Mouse (Mus musculus): ENCODE measurements around the gene Fam71f2. TPM values are rescaled to one million over a fixed set of nuclear protein-coding genes. Genes with fewer than 3 reads are reported as not detected.

The Fam71f2 gene
- polyA plus RNA-seq, 1 experiment from 2014 or later: 0.54 TPM

DNA sequence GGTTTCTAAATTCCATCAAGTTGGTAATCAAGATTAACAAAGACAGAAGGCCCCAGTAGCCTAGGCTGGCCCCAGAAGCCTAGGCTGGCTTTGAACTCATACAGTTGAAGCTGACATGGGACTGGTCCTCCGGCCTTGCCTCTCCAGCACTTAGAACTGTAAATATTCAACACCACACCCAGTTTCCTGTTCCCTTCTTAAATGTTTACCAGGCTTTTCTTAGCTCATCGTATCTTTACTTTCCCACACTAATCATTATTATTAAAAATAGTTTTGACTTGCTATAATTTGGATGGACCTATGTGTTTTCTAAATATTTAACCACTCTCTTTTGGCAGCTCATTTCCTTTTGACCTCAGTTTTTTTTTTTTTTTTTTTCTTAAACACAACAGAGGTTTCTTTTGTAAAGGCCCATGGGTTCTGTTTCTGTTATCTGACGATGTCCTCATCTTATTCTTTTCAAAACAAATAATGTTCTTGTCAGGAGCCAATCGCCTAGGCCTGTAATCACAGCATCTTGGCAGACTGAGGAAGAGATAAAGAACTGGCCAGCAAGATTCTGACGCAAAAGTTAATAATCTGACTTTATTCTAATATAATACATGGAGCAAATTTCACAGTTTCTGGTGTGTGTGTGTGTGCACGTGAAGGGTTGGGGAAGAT is 10.3 kb upstream of the Fam71f2 start:
- 80% methylated on average over 6 of the region's 6 CpGs for WGBS
- ATAC-seq (ENCODE audit: low FRiP score): no peak

DNA sequence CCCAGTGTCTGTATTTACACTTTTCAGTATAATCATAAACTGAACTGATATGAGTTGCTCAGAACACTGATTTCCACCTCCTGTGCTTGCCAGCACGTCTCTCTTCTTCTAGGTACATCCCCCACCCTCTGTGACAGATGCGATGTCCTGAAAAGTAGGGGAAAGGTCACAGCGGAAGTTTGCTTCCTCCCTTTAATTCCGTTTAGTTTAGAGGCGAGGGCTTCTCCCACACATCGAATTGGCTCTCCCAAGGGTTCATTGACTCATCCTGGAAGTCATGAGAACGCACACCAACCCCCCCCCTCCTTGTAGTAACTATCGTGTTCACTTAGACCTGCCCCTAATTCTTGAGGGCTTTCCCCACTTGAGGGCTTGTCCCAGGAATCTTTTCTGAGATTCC is 8.4 kb upstream of the Fam71f2 start:
- DNase-seq (ENCODE audit: low spot score): no peak
- no peak overlapping the region for H3K27ac ChIP-seq
- H3K9ac ChIP-seq: no peak overlapping the region
- no peak for ATAC-seq (ENCODE audit: low FRiP score)
- WGBS: 22% methylated on average over 8 of the region's 8 CpGs
- H3K4me1 ChIP-seq (replicated peaks; ENCODE audit: control insufficient read depth, insufficient read depth, low read length): peaks cover 8% of the 10 kb centered on the region
- no peaks in the 10 kb centered on the region for H3K27me3 ChIP-seq (ENCODE audit: control insufficient read depth, insufficient read depth, low read length)
- H3K4me3 ChIP-seq (replicated peaks; ENCODE audit: low read length): no peak overlapping the region
- H3K36me3 ChIP-seq (replicated peaks; ENCODE audit: control insufficient read depth, insufficient read depth): peaks cover 13% of the 10 kb centered on the region
- no peaks in the 10 kb centered on the region for H3K9me3 ChIP-seq (ENCODE audit: control insufficient read depth, low read length)
- H3K4me2 ChIP-seq (replicated peaks): no peak overlapping the region

More for the DNA sequence above, 10.3 kb upstream of the Fam71f2 start:
- Histone ChIP-seq H3K36me3 (replicated peaks; ENCODE audit: control insufficient read depth, insufficient read depth) (no peaks in the 10 kb centered on the region), H3K9ac (no peak overlapping the region), H3K27ac (no peak overlapping the region), H3K9me3 (ENCODE audit: control insufficient read depth, low read length) (no peaks in the 10 kb centered on the region), H3K4me1 (replicated peaks; ENCODE audit: control insufficient read depth, insufficient read depth, low read length) (peaks cover 8% of the 10 kb centered on the region), H3K27me3 (ENCODE audit: control insufficient read depth, insufficient read depth, low read length) (no peaks in the 10 kb centered on the region), H3K4me2 (replicated peaks) (no peak overlapping the region), H3K4me3 (replicated peaks; ENCODE audit: low read length) (no peak overlapping the region)
- no peak for DNase-seq (ENCODE audit: low spot score)

DNA sequence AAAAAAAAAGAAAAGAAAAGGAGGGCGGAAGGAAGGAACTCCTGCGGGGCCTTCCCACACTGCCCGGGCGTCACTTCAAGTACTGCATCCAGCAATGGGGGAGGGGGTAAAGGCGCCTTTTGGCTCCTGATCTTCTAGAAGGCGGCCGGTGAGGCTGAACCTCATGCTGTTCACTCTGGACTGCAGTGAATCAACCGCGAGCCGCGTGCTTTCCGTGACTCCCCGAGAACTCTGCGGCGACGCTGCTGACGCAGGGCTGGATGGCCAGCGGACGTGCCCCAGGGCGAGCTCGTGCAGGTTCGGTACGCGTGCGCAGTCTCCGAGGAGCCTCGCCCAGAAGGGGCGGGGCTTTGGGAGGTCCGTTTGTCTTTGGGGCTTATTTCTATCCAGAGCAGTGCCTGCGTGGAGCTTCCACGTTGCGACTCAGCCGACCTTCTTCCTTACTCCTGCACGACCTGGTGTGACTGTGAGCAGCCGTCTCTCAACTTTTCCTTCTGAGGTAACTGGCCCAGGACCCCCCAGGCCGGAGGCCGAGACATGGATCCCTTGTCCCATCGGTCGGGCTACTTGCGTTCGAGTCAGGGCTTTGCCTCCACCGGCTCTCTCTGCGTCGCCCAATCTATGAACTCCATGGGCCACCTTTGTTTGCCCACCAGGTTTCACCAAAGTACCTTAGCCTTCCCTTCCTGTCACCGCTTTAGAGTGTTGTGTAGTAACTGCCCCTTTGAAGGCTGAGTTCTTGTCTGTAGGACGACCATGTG is 6.9 kb upstream of the Fam71f2 start, which contains the start of gene Hilpda:
Gene Hilpda (plus strand): TSS at position 177 of the 761 bp plus-strand sequence.
- under 1% methylated on average over 46 of the region's 46 CpGs for WGBS
- Histone ChIP-seq H3K27me3 (ENCODE audit: control insufficient read depth, insufficient read depth, low read length) (no peaks in the 10 kb centered on the region), H3K9me3 (ENCODE audit: control insufficient read depth, low read length) (no peaks in the 10 kb centered on the region)

DNA sequence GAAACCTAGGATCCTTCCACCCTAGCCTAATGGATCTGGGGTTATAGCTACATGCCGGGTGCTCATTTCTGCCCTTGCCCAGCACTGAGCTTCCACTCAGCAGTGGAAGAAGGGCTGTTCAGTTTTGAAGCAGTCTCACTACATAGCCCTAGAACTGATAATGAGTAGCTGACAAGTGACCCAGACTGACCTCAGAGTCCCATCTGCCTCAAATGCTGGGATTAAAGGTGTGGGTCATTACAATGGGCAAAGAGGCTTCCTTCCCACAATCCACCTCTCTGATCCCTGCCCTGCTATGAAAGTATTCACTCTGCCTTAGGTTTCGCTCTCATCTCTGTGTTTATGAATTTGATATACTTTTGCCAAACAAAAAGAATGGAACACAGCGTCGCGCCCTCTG is 2.6 kb upstream of the Fam71f2 start:
- H3K27ac ChIP-seq: no peak overlapping the region
- H3K4me3 ChIP-seq (replicated peaks; ENCODE audit: low read length): no peak overlapping the region
- no peak overlapping the region for H3K9ac ChIP-seq
- peaks cover 8% of the 10 kb centered on the region for H3K4me1 ChIP-seq (replicated peaks; ENCODE audit: control insufficient read depth, insufficient read depth, low read length)
- no peak for ATAC-seq (ENCODE audit: low FRiP score)
- H3K27me3 ChIP-seq (ENCODE audit: control insufficient read depth, insufficient read depth, low read length): no peaks in the 10 kb centered on the region
- H3K9me3 ChIP-seq (ENCODE audit: control insufficient read depth, low read length): no peaks in the 10 kb centered on the region
- DNase-seq (ENCODE audit: low spot score): no peak
- no peak overlapping the region for H3K4me2 ChIP-seq (replicated peaks)
- WGBS: 93% methylated on average over 5 of the region's 5 CpGs
- peaks cover 13% of the 10 kb centered on the region for H3K36me3 ChIP-seq (replicated peaks; ENCODE audit: control insufficient read depth, insufficient read depth)

More for the DNA sequence above, 6.9 kb upstream of the Fam71f2 start, which contains the start of gene Hilpda:
- Histone ChIP-seq H3K4me1 (replicated peaks; ENCODE audit: control insufficient read depth, insufficient read depth, low read length) (peaks cover 8% of the 10 kb centered on the region), H3K4me2 (replicated peaks) (peak within 1 kb of the TSS; percentile 62), H3K36me3 (replicated peaks; ENCODE audit: control insufficient read depth, insufficient read depth) (peaks cover 13% of the 10 kb centered on the region), H3K4me3 (replicated peaks; ENCODE audit: low read length) (peak within 1 kb of the TSS; percentile 57), H3K9ac (peak within 1 kb of the TSS; percentile 74), H3K27ac (peak within 1 kb of the TSS; percentile 15; the same call in 1 of the 2 replicates)
- DNase-seq (ENCODE audit: low spot score) (peak; percentile 90), ATAC-seq (ENCODE audit: low FRiP score) (peak; percentile 97)

DNA sequence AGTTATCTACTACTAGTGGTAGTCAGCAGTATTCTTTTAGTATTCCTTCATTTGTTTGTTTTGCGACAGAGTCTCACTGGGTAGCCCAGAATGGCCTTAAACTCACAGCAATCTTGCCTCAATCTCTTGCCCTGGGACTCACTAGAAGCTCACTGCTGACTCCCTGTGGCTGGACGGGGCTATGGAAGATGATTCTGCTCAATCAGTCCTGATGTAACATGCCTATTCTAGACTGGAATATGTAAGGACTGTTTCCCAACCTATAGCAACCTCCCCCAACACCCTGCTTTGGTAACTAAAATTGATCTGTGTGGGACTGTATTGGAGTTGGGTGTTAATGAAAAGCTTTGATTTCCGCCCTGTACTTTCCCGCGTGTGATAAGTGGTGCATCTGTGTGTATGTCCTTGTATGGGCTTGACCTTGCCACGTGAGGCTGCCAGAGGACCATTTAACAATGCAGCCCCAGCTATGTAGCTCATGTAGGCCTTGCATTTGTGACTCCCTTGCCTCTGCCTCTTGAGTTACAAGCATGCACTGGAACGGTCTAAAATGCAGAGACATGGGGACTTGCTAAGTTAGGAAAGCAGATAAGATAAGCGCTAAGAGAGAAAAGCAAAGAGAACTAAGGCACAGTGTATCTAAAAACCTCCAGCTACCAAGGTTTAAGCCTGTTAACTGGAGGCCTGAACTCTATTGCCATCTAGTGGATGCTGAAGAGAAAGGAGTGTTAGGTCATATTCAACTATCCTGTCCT is 703 bp upstream of the Fam71f2 start:
- Histone ChIP-seq H3K4me1 (replicated peaks; ENCODE audit: control insufficient read depth, insufficient read depth, low read length) (peaks cover under 1% of the 10 kb centered on the region; the same call in 1 of the 2 replicates), H3K9ac (no peak overlapping the region), H3K9me3 (ENCODE audit: control insufficient read depth, low read length) (no peaks in the 10 kb centered on the region), H3K4me2 (replicated peaks) (no peak overlapping the region), H3K27ac (no peak overlapping the region), H3K36me3 (replicated peaks; ENCODE audit: control insufficient read depth, insufficient read depth) (peaks cover 13% of the 10 kb centered on the region), H3K4me3 (replicated peaks; ENCODE audit: low read length) (no peak overlapping the region), H3K27me3 (ENCODE audit: control insufficient read depth, insufficient read depth, low read length) (no peaks in the 10 kb centered on the region)
- DNase-seq (ENCODE audit: low spot score) (peak; percentile 81), ATAC-seq (ENCODE audit: low FRiP score) (no peak; the same call in 1 of the 2 replicates)
- 36% methylated on average over 8 of the region's 8 CpGs for WGBS

DNA sequence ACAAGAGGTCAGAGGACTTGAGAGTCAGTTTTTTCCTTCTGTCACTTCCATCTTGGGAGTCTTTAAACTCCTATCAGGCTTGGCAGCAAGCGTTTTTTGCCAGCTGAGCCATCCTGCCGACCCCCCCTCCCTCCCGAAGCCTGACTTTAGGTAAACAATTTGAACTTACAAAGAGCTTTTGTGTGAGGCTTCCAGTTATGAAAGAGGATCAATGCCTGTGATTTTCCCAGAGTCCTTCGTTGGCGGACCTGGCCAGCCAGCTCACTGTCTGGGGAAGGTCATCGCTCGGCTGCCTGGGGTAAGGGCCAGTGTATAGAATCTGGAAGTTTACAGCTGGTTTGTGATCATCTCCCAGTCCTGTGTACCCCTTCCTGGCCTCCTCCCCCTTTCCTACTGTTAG is 1.3 kb downstream of the Fam71f2 start:
- Histone ChIP-seq H3K4me2 (replicated peaks) (no peak overlapping the region), H3K27ac (no peak overlapping the region), H3K4me1 (replicated peaks; ENCODE audit: control insufficient read depth, insufficient read depth, low read length) (no peaks in the 10 kb centered on the region), H3K4me3 (replicated peaks; ENCODE audit: low read length) (no peak overlapping the region), H3K9me3 (ENCODE audit: control insufficient read depth, low read length) (no peaks in the 10 kb centered on the region), H3K9ac (peak overlapping the region; percentile 16; the same call in 1 of the 2 replicates), H3K36me3 (replicated peaks; ENCODE audit: control insufficient read depth, insufficient read depth) (0 out of 2 replicates have a peak, but pooled peaks cover under 1% of the 10 kb centered on the region), H3K27me3 (ENCODE audit: control insufficient read depth, insufficient read depth, low read length) (no peaks in the 10 kb centered on the region)
- no peak for ATAC-seq (ENCODE audit: low FRiP score)
- no peak for DNase-seq (ENCODE audit: low spot score)
- WGBS: 38% methylated on average over 7 of the region's 7 CpGs

DNA sequence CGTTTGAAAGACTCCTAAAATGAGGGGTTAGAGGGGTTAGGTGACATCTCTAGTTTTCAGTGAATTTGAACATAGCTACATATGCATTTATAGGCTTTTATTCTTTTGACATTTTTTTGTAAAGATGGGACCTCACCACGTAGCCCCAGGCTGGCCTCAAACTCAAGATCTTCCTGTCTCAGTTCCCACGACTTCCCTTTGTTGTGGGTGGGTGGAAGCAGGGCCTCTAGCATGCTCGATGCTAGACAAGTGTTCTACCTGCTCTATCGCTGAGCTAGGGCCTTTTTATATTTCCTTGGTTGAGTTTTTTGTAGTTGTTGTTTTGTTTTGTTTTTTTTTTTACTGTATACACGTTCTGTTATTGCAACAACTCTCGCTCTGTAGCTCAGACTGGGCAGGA is 7.5 kb downstream of the Fam71f2 start:
- Histone ChIP-seq H3K36me3 (replicated peaks; ENCODE audit: control insufficient read depth, insufficient read depth) (no peaks in the 10 kb centered on the region), H3K27ac (no peak overlapping the region), H3K9me3 (ENCODE audit: control insufficient read depth, low read length) (no peaks in the 10 kb centered on the region), H3K9ac (no peak overlapping the region), H3K27me3 (ENCODE audit: control insufficient read depth, insufficient read depth, low read length) (no peaks in the 10 kb centered on the region), H3K4me2 (replicated peaks) (no peak overlapping the region), H3K4me1 (replicated peaks; ENCODE audit: control insufficient read depth, insufficient read depth, low read length) (no peaks in the 10 kb centered on the region), H3K4me3 (replicated peaks; ENCODE audit: low read length) (no peak overlapping the region)
- ATAC-seq (ENCODE audit: low FRiP score) (no peak), DNase-seq (ENCODE audit: low spot score) (no peak)
- WGBS: 79% methylated on average over 7 of the region's 7 CpGs

DNA sequence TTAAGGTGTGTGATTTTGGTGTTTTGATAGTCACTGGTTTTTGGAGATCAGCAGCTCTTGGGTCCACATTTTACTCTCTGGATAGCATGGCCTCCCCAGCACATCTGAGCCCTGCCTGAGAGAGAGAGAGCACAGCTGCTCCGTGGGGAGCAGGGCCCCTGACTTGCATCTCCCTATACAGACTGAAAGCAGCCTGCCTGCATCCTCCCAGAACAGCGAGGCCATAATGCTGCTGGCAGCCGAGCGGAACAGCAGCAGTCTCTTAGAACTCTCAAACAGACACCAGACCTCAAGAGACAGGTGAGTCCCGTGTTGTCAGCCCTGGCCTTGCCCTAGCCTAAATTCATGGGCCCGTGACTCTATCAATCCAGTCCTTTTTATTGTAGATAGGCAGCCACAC is 8.1 kb downstream of the Fam71f2 start:
- WGBS: 29% methylated on average over 6 of the region's 6 CpGs
- no peak for ATAC-seq (ENCODE audit: low FRiP score)

DNA sequence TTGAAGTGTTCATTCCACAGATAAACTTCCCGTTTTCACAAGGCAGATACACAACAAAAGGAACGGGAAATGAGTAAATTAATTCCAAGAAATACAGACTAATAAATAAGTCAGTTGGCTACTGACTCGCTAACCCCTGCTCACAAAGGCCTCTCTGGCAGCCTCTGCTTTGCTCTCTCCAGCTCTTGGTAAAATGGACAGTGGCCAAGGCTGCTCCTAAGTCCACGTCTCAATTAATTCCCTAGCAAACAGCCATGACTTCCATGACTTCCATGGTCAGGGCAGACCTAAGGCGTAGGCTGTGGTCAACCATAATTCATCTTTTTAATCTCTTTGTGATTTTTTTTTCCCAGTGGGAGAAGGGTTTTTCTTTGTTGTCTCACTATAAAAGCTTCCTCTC is 8.6 kb downstream of the Fam71f2 start:
- Histone ChIP-seq H3K4me2 (replicated peaks) (no peak overlapping the region), H3K4me3 (replicated peaks; ENCODE audit: low read length) (no peak overlapping the region), H3K36me3 (replicated peaks; ENCODE audit: control insufficient read depth, insufficient read depth) (no peaks in the 10 kb centered on the region), H3K4me1 (replicated peaks; ENCODE audit: control insufficient read depth, insufficient read depth, low read length) (no peaks in the 10 kb centered on the region), H3K9me3 (ENCODE audit: control insufficient read depth, low read length) (no peaks in the 10 kb centered on the region), H3K27me3 (ENCODE audit: control insufficient read depth, insufficient read depth, low read length) (no peaks in the 10 kb centered on the region), H3K9ac (no peak overlapping the region), H3K27ac (no peak overlapping the region)
- no peak for DNase-seq (ENCODE audit: low spot score)
- no peak for ATAC-seq (ENCODE audit: low FRiP score)
- WGBS: 52% methylated on average over 5 of the region's 5 CpGs

More for the DNA sequence above, 8.1 kb downstream of the Fam71f2 start:
- Histone ChIP-seq H3K9me3 (ENCODE audit: control insufficient read depth, low read length) (no peaks in the 10 kb centered on the region), H3K27me3 (ENCODE audit: control insufficient read depth, insufficient read depth, low read length) (no peaks in the 10 kb centered on the region), H3K4me2 (replicated peaks) (no peak overlapping the region), H3K4me3 (replicated peaks; ENCODE audit: low read length) (no peak overlapping the region), H3K4me1 (replicated peaks; ENCODE audit: control insufficient read depth, insufficient read depth, low read length) (no peaks in the 10 kb centered on the region), H3K9ac (no peak overlapping the region), H3K36me3 (replicated peaks; ENCODE audit: control insufficient read depth, insufficient read depth) (no peaks in the 10 kb centered on the region), H3K27ac (no peak overlapping the region)
- DNase-seq (ENCODE audit: low spot score): no peak

Data from hindbrain, embryonic 14.5 days (tissue).